Mouse (Mus musculus): Measurements from ENCODE around the gene Cadps. TPM values are rescaled to one million over a fixed set of nuclear protein-coding genes. Genes with fewer than 3 reads are reported as not detected.

Gene Cadps
- polyA plus RNA-seq (2014; fragmentation: Illumina TruSeq; extraction: RNeasy Lipid Tissue Mini Kit (QIAGEN cat#74804); ENCODE audit: low read depth, low replicate concordance): 0.63 TPM

GRCm38 (mm10) chr14:12822491-12823219 is at the start of gene Cadps:
Gene Cadps, minus strand, starts transcription at chr14:12823079.

GRCm38 (mm10) chr14:12348089-12348488 is 474.8 kb downstream of the Cadps start, which contains the start of gene Fezf2:
Gene Fezf2, minus strand, starts transcription at chr14:12348189.

Data from adipose tissue, adult 10 weeks (tissue).